Mouse (Mus musculus) intestine, embryonic 14.5 days (tissue): ENCODE measurements at regions not wholly inside any gene's neighbourhood (a gene's known extent, or its start where the extent isn't known, plus 50 kb on each side); places are given as distances from the start of the nearest gene placed in this dataset.

Source experiments
- ATAC-seq: fragments of 200-750 bp; cut with Nextera tagmentation; replicated peaks from 2 replicates; pipeline ENCODE4 v1.8.0; 2017; ENCODE audit warnings: low read depth, moderate number of reproducible peaks, moderate TSS enrichment, moderate library complexity; ENCODE audit not compliant: low FRiP score, low TSS enrichment
- DNase-seq: peaks from one replicate; pipeline ENCODE4 v3.0.0-alpha.2; 2018; ENCODE audit warnings: low spot score
- H3K27ac ChIP-seq: fragments of 300-500 bp; sonication (generic); 2 replicates; pipeline ENCODE4 v1.5.1; 2014; ENCODE audit warnings: low read depth, mild to moderate bottlenecking, control low read depth
- H3K27me3 ChIP-seq: fragments of 300-500 bp; sonication (generic); replicated peaks from 2 replicates; pipeline ENCODE4 v1.6.1; 2014; ENCODE audit warnings: low read length, control low read depth; ENCODE audit not compliant: control insufficient read depth, insufficient read depth
- H3K36me3 ChIP-seq: fragments of 300-500 bp; sonication (generic); 2 replicates; pipeline ENCODE4 v1.6.1; 2014; ENCODE audit warnings: low read length, control low read depth; ENCODE audit not compliant: control insufficient read depth, insufficient read depth
- H3K4me1 ChIP-seq: fragments of 300-500 bp; sonication (generic); replicated peaks from 2 replicates; pipeline ENCODE4 v1.6.1; 2014; ENCODE audit warnings: low read length, control low read depth, mixed read lengths; ENCODE audit not compliant: control insufficient read depth, insufficient read depth
- H3K4me2 ChIP-seq: fragments of 300-500 bp; sonication (generic); 2 replicates; pipeline ENCODE4 v1.6.1; 2014; ENCODE audit warnings: low read length
- H3K4me3 ChIP-seq: fragments of 300-500 bp; sonication (generic); 2 replicates; pipeline ENCODE4 v1.5.1; 2014; ENCODE audit warnings: low read depth, low read length, control low read depth, mixed read lengths
- H3K9ac ChIP-seq: fragments of 300-500 bp; sonication (generic); 2 replicates; pipeline ENCODE4 v1.6.1; 2014; ENCODE audit warnings: mild to moderate bottlenecking, low read length
- H3K9me3 ChIP-seq: fragments of 300-500 bp; sonication (generic); 2 replicates; pipeline ENCODE4 v1.6.1; 2016; ENCODE audit warnings: low read length, control low read depth; ENCODE audit not compliant: control insufficient read depth
- WGBS: fragments of 180-500 bp; shearing (Covaris S2); extraction: QIAGEN DNeasy Blood & Tissue Kit; methylation state at CpG from one replicate; pipeline ENCODE4 v1.1.7; 2014; 5-methylcytosine and 5-hydroxymethylcytosine counted together

- H3K36me3 ChIP-seq, result no peaks in the 10 kb centered on the region
- no peak overlapping the region for H3K4me3 ChIP-seq
- WGBS, result 28% methylated on average over 7 of the region's 7 CpGs
- H3K27me3 ChIP-seq, result no peaks in the 10 kb centered on the region
- ATAC-seq, result no peak
- no peak overlapping the region for H3K4me2 ChIP-seq
- no peaks in the 10 kb centered on the region for H3K4me1 ChIP-seq
- no peak overlapping the region for H3K9ac ChIP-seq
- no peak for DNase-seq
- no peaks in the 10 kb centered on the region for H3K9me3 ChIP-seq
- no peak overlapping the region for H3K27ac ChIP-seq
Observed at GRCm38 (mm10) chr12:106429991-106430390, 420.0 kb downstream of the Vrk1 start.

GRCm38 (mm10) chr12:106445151-106445550 lies 435.1 kb downstream of the Vrk1 start:
- H3K36me3 ChIP-seq, result no peaks in the 10 kb centered on the region
- no peak overlapping the region for H3K27ac ChIP-seq
- no peak overlapping the region for H3K4me2 ChIP-seq
- no peaks in the 10 kb centered on the region for H3K4me1 ChIP-seq
- 83% methylated on average over 7 of the region's 7 CpGs for WGBS
- H3K4me3 ChIP-seq, result no peak overlapping the region
- no peak for ATAC-seq
- DNase-seq, result no peak
- H3K9me3 ChIP-seq, result no peaks in the 10 kb centered on the region
- no peaks in the 10 kb centered on the region for H3K27me3 ChIP-seq
- no peak overlapping the region for H3K9ac ChIP-seq

GRCm38 (mm10) chr12:106445976-106446375 lies 435.9 kb downstream of the Vrk1 start:
- Histone ChIP-seq H3K9ac (no peak overlapping the region), H3K27me3 (no peaks in the 10 kb centered on the region), H3K36me3 (no peaks in the 10 kb centered on the region), H3K27ac (no peak overlapping the region), H3K4me2 (no peak overlapping the region), H3K9me3 (no peaks in the 10 kb centered on the region), H3K4me1 (no peaks in the 10 kb centered on the region), H3K4me3 (no peak overlapping the region)
- no peak for ATAC-seq
- DNase-seq, result no peak
- WGBS, result 66% methylated on average over 10 of the region's 10 CpGs

GRCm38 (mm10) chr12:106446876-106447532 lies 437.0 kb downstream of the Vrk1 start:
- H3K4me3 ChIP-seq, result no peak overlapping the region
- no peaks in the 10 kb centered on the region for H3K27me3 ChIP-seq
- no peak overlapping the region for H3K9ac ChIP-seq
- DNase-seq, result no peak
- WGBS, result 64% methylated on average over 20 of the region's 20 CpGs
- no peak for ATAC-seq
- no peaks in the 10 kb centered on the region for H3K36me3 ChIP-seq
- H3K4me1 ChIP-seq, result no peaks in the 10 kb centered on the region
- no peaks in the 10 kb centered on the region for H3K9me3 ChIP-seq
- H3K4me2 ChIP-seq, result no peak overlapping the region
- no peak overlapping the region for H3K27ac ChIP-seq

- ATAC-seq (no peak), DNase-seq (no peak)
- Histone ChIP-seq H3K4me2 (no peak overlapping the region), H3K9me3 (no peaks in the 10 kb centered on the region), H3K27ac (no peak overlapping the region), H3K4me3 (no peak overlapping the region), H3K4me1 (no peaks in the 10 kb centered on the region), H3K27me3 (no peaks in the 10 kb centered on the region), H3K9ac (no peak overlapping the region), H3K36me3 (no peaks in the 10 kb centered on the region)
- 81% methylated on average over 6 of the region's 6 CpGs for WGBS
Observed at GRCm38 (mm10) chr12:106448551-106448950, 438.5 kb downstream of the Vrk1 start.

- 74% methylated on average over 13 of the region's 13 CpGs for WGBS
- Histone ChIP-seq H3K9me3 (no peaks in the 10 kb centered on the region), H3K4me1 (no peaks in the 10 kb centered on the region), H3K4me3 (no peak overlapping the region), H3K27ac (no peak overlapping the region), H3K4me2 (no peak overlapping the region), H3K27me3 (no peaks in the 10 kb centered on the region), H3K36me3 (no peaks in the 10 kb centered on the region), H3K9ac (no peak overlapping the region)
- DNase-seq (no peak), ATAC-seq (no peak)
Observed at GRCm38 (mm10) chr12:106453491-106453890, 443.5 kb downstream of the Vrk1 start.

- Histone ChIP-seq H3K4me2 (no peak overlapping the region), H3K9ac (no peak overlapping the region), H3K4me3 (no peak overlapping the region), H3K9me3 (no peaks in the 10 kb centered on the region), H3K4me1 (no peaks in the 10 kb centered on the region), H3K36me3 (no peaks in the 10 kb centered on the region), H3K27me3 (no peaks in the 10 kb centered on the region), H3K27ac (no peak overlapping the region)
- 50% methylated on average over 6 of the region's 6 CpGs for WGBS
- ATAC-seq, result no peak
- DNase-seq, result no peak
Observed at GRCm38 (mm10) chr12:106458215-106458614, 448.2 kb downstream of the Vrk1 start.

- no peaks in the 10 kb centered on the region for H3K4me1 ChIP-seq
- no peaks in the 10 kb centered on the region for H3K36me3 ChIP-seq
- no peak overlapping the region for H3K4me3 ChIP-seq
- H3K27me3 ChIP-seq, result 0 out of 2 replicates have a peak, but pooled peaks cover 3% of the 10 kb centered on the region
- no peak overlapping the region for H3K4me2 ChIP-seq
- DNase-seq (no peak), ATAC-seq (no peak)
- H3K9me3 ChIP-seq, result no peaks in the 10 kb centered on the region
- 85% methylated on average over 7 of the region's 7 CpGs for WGBS
- no peak overlapping the region for H3K9ac ChIP-seq
- no peak overlapping the region for H3K27ac ChIP-seq
Observed at GRCm38 (mm10) chr12:106460650-106461049, 450.6 kb downstream of the Vrk1 start.

GRCm38 (mm10) chr12:106462281-106462680 lies 452.3 kb downstream of the Vrk1 start:
- no peak overlapping the region for H3K9ac ChIP-seq
- no peak overlapping the region for H3K4me2 ChIP-seq
- H3K36me3 ChIP-seq, result no peaks in the 10 kb centered on the region
- no peak overlapping the region for H3K27ac ChIP-seq
- DNase-seq, result no peak
- no peaks in the 10 kb centered on the region for H3K9me3 ChIP-seq
- no peak for ATAC-seq
- 36% methylated on average over 3 of the region's 3 CpGs for WGBS
- 0 out of 2 replicates have a peak, but pooled peaks cover 3% of the 10 kb centered on the region for H3K27me3 ChIP-seq
- H3K4me3 ChIP-seq, result no peak overlapping the region
- no peaks in the 10 kb centered on the region for H3K4me1 ChIP-seq
